Mouse (Mus musculus) hindbrain, embryonic 10.5 days (tissue): ENCODE data around the gene Tubb5. TPM values are rescaled to one million over a fixed set of nuclear protein-coding genes. Genes with fewer than 3 reads are reported as not detected.
"Not testable (repeated sequence)": the region's sequence is repeated elsewhere in the genome, so short reads cannot be mapped to it uniquely, and the experiment has no call there.

ENCODE experiments used
- DNase-seq: peaks from one replicate; pipeline ENCODE4 v3.0.0-alpha.2; 2017; ENCODE audit warnings: low spot score
- H3K27ac ChIP-seq: fragments of 300-500 bp; sonication (generic); 2 replicates; pipeline ENCODE4 v1.5.1; 2016; ENCODE audit warnings: mild to moderate bottlenecking, moderate library complexity
- H3K27me3 ChIP-seq: fragments of 300-500 bp; sonication (generic); 2 replicates; pipeline ENCODE4 v1.6.1; 2016; ENCODE audit warnings: mild to moderate bottlenecking; ENCODE audit not compliant: poor library complexity, insufficient read depth, severe bottlenecking
- H3K36me3 ChIP-seq: fragments of 300-500 bp; sonication (generic); 2 replicates; pipeline ENCODE4 v1.6.1; 2016; ENCODE audit warnings: mild to moderate bottlenecking, moderate library complexity
- H3K4me1 ChIP-seq: fragments of 300-500 bp; sonication (generic); replicated peaks from 2 replicates; pipeline ENCODE4 v1.6.1; 2016; ENCODE audit warnings: mild to moderate bottlenecking
- H3K4me3 ChIP-seq: fragments of 300-500 bp; sonication (generic); 2 replicates; pipeline ENCODE4 v1.5.1; 2016; ENCODE audit warnings: mild to moderate bottlenecking, moderate library complexity
- H3K9me3 ChIP-seq: fragments of 300-500 bp; sonication (generic); 2 replicates; pipeline ENCODE4 v1.6.1; 2016; ENCODE audit warnings: mild to moderate bottlenecking, moderate library complexity
- WGBS: fragments of 180-500 bp; shearing (Covaris S2); methylation state at CpG from one replicate; pipeline ENCODE4 v1.1.7; 2016; 5-methylcytosine and 5-hydroxymethylcytosine counted together
- polyA plus RNA-seq: library from polyadenylated mRNA; unstranded; fragments of >200 nt; fragmentation: Nextera tagmentation; extraction: Ambion mirVana; gene quantifications from 2 replicates; pipeline ENCODE4 v1.2.1, GENCODE M21; 2016

The Tubb5 gene
- polyA plus RNA-seq, 1 experiment from 2014 or later, result 1,655 TPM

DNA sequence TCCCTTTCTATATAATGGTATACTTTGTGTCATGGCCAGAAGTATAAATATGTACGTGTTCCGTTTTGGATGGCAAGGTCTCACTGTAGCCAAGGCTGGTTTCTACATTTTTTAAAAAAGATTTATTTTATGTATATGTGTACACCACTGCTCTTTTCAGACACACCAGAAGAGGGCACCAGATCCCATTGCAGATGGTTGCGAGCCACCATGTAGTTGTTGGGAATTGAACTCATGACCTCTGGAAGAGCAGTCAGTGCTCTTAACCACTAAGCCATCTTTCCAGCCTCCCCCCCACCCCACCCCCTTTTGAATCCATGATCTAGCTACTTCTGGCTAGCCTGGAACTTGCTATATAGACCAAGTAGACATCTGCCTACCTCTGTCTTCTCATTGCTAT, 5.4 kb upstream of the Tubb5 start:
- H3K27ac ChIP-seq, result no peak overlapping the region
- H3K9me3 ChIP-seq, result no peaks in the 10 kb centered on the region
- no peaks in the 10 kb centered on the region for H3K27me3 ChIP-seq
- 96% methylated on average over 3 of the region's 3 CpGs for WGBS
- H3K36me3 ChIP-seq, result peaks cover 46% of the 10 kb centered on the region
- H3K4me3 ChIP-seq, result no peak overlapping the region
- peaks cover 32% of the 10 kb centered on the region for H3K4me1 ChIP-seq
- DNase-seq, result no peak

DNA sequence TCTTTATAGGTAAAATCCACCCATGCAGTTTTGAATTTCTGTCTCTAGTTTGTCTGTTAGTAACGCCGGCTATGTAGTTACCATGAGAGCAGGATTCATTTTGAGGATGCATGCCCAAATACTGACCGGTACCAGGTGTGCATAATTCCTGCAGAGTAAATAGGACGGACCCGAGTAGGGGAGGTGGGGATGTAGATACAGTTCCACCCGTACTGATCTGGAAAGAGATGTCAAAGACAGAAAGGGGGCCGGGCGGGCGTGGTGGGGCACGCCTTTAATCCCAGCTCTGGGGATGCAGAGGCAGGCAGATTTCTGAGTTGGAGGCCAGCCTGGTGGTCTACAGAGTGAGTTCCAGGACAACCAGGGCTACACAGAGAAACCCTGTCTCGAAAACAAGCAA, 3.9 kb upstream of the Tubb5 start:
- Histone ChIP-seq H3K36me3 (peaks cover 31% of the 10 kb centered on the region), H3K27me3 (no peaks in the 10 kb centered on the region), H3K27ac (peak overlapping the region; percentile 88), H3K4me1 (peaks cover 30% of the 10 kb centered on the region), H3K4me3 (peak overlapping the region; percentile 60), H3K9me3 (no peaks in the 10 kb centered on the region)
- no peak for DNase-seq
- 19% methylated on average over 11 of the region's 11 CpGs for WGBS

DNA sequence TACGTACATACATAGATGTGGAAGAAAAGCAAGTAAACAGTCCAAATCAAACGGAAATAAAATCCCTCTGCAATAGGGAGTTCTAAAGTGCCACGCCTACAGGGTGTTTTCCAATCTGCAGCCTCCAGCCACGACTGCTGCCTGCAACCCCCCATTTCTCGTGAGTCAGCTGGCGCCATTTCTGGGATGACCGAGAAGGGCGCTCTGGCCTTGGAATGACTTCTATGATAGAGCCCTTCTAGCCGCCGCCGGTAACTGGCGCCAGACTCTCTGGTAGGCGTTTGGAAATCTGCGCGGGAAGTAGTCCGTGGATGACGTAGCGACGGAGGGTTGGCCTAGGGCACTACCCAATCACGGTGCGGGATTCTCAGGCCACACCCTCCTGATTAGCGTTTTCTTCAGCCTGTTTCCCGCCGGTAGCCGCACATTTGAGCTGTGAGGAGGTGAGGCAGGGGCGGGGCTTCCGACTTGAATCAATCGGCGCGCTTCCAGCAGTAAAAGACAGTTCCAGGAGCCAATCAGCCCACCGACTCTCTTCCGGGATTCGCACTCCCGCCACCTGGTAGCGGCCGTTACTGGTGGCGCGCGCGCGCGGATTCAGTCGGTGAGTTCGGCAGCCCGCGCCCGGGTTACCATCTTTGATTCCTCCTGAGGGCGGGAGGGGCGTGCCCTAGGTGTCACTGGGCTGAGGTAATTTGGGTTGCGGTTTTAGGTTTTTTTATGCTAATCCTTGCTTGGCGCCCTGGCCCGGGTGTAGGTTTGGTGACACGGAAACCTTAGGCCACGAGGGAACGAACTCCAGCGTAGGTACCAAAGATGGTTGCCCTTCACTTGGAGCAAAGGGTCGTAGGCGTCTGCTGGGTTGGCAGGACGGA, 3.2 kb upstream of the Tubb5 start, which contains the start of gene Mdc1:
Gene Mdc1, plus strand, starts transcription at position 440 of the 875 bp plus-strand sequence.
- H3K4me3 ChIP-seq, result peak within 1 kb of the TSS; percentile 60
- H3K27me3 ChIP-seq, result no peaks in the 10 kb centered on the region
- H3K27ac ChIP-seq, result peak within 1 kb of the TSS; percentile 88
- peaks cover 32% of the 10 kb centered on the region for H3K4me1 ChIP-seq
- WGBS, result under 1% methylated on average over 59 of the region's 59 CpGs
- peaks cover 31% of the 10 kb centered on the region for H3K36me3 ChIP-seq
- DNase-seq, result peak; percentile 99
- H3K9me3 ChIP-seq, result no peaks in the 10 kb centered on the region

DNA sequence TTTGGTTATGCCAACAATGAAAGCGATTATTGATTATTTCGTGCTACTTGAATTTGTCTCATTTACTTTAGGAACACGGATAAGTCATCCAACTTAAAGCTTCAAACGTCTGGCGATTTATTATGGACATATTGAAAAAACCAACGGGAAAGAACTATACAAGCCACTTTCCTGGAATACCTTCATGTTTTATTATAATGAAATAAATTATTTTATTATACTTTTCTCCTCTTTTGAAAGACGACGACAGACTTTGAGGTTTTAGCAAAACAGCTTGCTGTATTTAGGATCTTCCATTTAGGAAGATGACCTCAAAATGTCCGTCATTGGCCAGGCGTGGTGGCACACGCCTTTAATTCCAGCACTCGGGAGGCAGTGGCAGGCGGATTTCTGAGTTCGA, 2.5 kb upstream of the Tubb5 start:
- 57% methylated on average over 14 of the region's 14 CpGs for WGBS
- no peak for DNase-seq
- Histone ChIP-seq H3K4me1 (peaks cover 40% of the 10 kb centered on the region), H3K36me3 (peaks cover 31% of the 10 kb centered on the region), H3K27me3 (no peaks in the 10 kb centered on the region), H3K9me3 (no peaks in the 10 kb centered on the region), H3K4me3 (peak overlapping the region; percentile 60), H3K27ac (peak overlapping the region; percentile 88)

DNA sequence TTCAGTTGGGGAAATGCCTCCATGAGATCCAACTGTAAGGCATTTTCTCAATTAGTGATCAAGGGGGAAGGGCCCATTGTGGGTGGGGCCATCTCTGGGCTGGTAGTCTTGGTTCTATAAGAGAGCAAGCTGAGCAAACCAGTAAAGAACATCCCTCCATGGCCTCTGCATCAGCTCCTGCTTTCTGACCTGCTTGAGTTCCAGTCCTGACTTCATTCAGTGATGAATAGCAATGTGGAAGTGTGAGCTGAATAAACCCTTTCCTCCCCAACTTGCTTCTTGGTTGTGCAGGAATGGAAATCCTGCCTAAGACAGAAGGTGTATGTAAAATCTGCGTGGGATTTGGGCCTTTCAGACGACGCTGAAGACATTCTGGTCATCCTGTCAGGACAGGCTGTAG, 896 bp upstream of the Tubb5 start:
- H3K9me3 ChIP-seq, DNase-seq, H3K27me3 ChIP-seq: not testable (repeated sequence)
- WGBS, result 59% methylated on average over 3 of the region's 3 CpGs
- peak overlapping the region; percentile 99 for H3K27ac ChIP-seq
- H3K4me3 ChIP-seq, result peak overlapping the region; percentile 90
- peaks cover 54% of the 10 kb centered on the region for H3K4me1 ChIP-seq
- H3K36me3 ChIP-seq, result peaks cover 31% of the 10 kb centered on the region

DNA sequence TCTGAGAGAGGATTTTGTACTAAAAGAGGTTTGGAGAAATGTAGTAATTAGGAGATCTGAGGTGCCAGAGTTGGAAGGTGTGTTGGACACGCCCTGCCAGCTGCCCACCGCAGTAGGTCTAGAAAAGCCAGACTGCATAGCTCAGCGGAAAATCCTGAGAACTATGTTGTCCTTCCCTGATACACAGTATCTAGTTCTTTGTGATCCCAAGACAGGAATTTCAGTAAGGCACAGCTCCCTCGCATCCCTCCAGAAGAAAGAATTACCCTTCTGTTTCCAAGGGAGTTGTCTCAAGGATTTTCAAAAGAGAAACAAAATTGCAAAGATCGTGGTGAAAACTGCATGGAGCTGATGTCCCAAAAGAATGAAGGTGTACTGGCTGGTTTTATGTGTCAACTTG, 464 bp upstream of the Tubb5 start:
- Histone ChIP-seq H3K4me1 (peaks cover 56% of the 10 kb centered on the region), H3K4me3 (peak overlapping the region; percentile 90), H3K9me3 (no peaks in the 10 kb centered on the region), H3K36me3 (peaks cover 35% of the 10 kb centered on the region), H3K27me3 (no peaks in the 10 kb centered on the region), H3K27ac (peak overlapping the region; percentile 99)
- peak; percentile 55 for DNase-seq
- 3% methylated on average over 5 of the region's 5 CpGs for WGBS

DNA sequence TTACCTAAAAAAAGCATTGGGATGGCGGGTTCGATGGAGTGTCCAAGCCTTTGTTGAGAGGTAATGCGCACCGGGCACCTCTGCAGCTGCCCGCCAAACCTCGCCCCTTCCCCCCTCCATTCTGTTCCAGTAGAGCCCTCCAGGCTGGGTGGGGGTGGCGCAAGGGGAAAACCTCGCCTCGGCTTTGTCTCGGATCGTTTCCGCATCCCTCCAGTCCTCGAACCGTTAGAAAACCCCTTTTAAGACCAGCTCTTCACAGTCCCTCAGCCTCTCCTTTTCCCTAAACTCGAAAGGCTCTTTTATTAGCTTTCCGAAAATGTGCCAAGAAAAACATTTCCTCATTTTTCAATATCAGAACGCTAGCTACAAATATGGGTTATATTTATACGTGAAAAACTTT, 619 bp downstream of the Tubb5 start:
- peak overlapping the region; percentile 99 for H3K27ac ChIP-seq
- no peaks in the 10 kb centered on the region for H3K27me3 ChIP-seq
- DNase-seq, result peak; percentile 63
- H3K36me3 ChIP-seq, result peaks cover 46% of the 10 kb centered on the region
- peaks cover 48% of the 10 kb centered on the region for H3K4me1 ChIP-seq
- WGBS, result under 1% methylated on average over 18 of the region's 18 CpGs
- no peaks in the 10 kb centered on the region for H3K9me3 ChIP-seq
- peak overlapping the region; percentile 90 for H3K4me3 ChIP-seq

DNA sequence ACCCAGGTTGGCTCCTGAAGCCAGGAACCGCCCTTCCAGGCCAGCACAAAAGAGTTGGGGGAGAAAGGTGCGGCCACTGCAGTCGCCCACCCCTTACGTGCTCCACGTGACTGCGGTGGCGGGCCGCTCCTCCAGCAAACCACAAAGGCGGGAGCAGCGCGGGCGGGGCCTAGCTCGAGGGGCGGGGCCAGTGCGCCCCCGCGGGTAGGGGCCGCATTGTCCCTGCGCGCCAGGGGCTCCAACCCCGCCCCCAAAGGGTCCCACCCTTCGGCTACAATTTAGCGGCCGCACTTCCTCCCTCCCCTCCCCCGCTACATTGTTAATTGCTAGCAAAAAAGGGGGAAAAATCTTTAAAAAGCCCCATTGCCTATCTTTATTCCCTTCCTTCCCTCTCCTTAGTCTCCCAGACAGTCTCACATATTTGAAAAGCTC, 1.1 kb downstream of the Tubb5 start:
- H3K27me3 ChIP-seq, result no peaks in the 10 kb centered on the region
- H3K36me3 ChIP-seq, result peaks cover 50% of the 10 kb centered on the region
- WGBS, result under 1% methylated on average over 25 of the region's 25 CpGs
- H3K4me3 ChIP-seq, result peak overlapping the region; percentile 90
- H3K4me1 ChIP-seq, result peaks cover 43% of the 10 kb centered on the region
- no peaks in the 10 kb centered on the region for H3K9me3 ChIP-seq
- H3K27ac ChIP-seq, result peak overlapping the region; percentile 99
- peak; percentile 92 for DNase-seq

DNA sequence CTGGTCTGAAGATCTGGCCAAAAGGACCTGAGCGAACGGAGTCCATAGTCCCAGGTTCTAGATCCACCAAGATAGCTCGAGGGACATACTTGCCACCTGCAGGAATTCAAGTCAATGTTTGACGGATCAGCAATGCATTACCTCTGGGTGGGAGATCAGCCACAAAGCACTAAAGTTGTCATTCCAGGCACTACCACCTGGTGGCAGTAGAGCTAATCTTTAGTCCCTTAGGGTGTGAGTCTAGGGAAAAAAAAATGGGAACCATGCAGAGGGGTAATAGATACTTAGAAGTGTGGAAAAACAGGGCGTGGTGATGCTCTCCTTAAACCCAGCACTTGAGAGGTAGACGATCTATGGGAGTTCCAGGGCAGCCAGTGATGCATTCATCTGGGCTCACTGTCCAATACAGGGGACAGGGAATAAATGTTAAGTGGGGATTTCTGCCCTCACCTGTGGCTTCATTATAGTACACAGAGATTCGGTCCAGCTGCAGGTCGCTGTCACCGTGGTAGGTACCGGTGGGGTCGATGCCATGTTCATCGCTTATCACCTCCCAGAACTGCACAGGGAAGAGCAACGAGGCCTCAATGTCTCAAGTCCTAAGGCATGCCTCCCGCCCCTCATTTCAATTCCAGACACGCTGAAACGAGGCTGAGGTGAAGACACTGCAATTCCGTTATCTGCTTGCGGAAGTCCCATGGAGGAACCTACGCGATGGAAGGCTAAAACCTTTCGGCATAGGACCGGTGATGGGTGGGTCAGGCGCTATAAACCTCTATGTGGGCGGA, 1.7 kb downstream of the Tubb5 start:
- Histone ChIP-seq H3K9me3 (no peaks in the 10 kb centered on the region), H3K4me1 (peaks cover 41% of the 10 kb centered on the region), H3K36me3 (peaks cover 57% of the 10 kb centered on the region), H3K4me3 (peak overlapping the region; percentile 90), H3K27me3 (no peaks in the 10 kb centered on the region), H3K27ac (peak overlapping the region; percentile 99)
- WGBS, result 11% methylated on average over 24 of the region's 24 CpGs
- peak; percentile 75 for DNase-seq

DNA sequence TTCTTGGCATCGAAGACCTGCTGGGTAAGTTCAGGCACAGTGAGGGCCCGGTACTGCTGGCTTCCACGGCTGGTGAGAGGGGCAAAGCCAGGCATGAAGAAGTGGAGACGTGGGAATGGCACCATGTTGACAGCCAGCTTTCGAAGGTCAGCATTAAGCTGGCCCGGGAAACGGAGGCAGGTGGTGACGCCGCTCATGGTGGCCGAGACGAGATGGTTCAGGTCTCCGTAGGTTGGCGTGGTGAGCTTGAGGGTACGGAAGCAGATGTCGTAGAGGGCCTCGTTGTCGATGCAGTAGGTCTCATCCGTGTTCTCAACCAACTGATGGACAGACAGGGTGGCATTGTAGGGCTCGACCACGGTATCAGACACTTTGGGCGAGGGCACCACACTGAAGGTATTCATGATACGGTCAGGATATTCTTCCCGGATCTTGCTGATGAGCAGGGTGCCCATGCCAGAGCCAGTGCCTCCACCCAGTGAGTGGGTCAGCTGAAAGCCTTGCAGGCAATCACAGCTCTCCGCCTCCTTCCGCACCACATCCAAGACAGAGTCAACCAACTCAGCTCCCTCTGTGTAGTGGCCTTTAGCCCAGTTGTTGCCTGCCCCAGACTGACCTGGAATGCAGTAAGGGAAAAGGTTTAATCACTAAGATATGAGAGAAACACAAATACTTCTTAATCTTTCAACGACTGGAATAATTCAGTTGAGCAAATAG, 2.5 kb downstream of the Tubb5 start:
- Histone ChIP-seq H3K9me3 (no peaks in the 10 kb centered on the region), H3K4me3 (peak overlapping the region; percentile 90), H3K36me3 (peaks cover 65% of the 10 kb centered on the region), H3K27ac (peak overlapping the region; percentile 3; the same call in 1 of the 2 replicates), H3K27me3 (no peaks in the 10 kb centered on the region), H3K4me1 (peaks cover 46% of the 10 kb centered on the region)
- DNase-seq, result no peak
- 85% methylated on average over 26 of the region's 26 CpGs for WGBS

DNA sequence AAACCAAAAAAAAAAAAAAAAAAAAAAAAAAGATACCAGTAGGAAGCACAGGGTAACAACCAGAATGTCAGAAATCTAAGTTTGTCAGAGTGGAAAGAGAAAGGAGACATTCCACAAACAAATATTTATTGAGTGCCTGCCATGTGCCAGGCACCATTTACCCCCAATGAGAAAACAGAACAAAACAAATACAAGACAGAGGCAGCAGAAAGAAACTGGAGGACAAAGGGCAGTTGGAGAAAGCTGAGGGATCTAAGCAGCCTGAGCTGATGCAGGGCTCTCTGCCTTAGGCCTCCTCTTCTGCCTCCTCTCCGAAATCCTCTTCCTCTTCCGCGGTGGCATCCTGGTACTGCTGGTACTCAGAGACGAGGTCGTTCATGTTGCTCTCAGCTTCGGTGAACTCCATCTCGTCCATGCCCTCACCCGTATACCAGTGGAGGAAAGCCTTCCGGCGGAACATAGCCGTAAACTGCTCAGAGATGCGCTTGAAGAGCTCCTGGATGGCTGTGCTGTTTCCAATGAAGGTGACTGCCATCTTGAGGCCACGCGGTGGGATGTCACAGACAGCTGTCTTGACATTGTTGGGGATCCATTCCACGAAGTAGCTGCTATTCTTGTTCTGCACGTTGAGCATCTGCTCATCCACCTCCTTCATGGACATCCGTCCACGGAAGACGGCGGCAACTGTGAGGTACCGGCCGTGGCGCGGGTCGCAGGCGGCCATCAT, 3.2 kb downstream of the Tubb5 start:
- no peak for DNase-seq
- no peaks in the 10 kb centered on the region for H3K27me3 ChIP-seq
- 83% methylated on average over 26 of the region's 26 CpGs for WGBS
- H3K4me3 ChIP-seq, result peak overlapping the region; percentile 90
- H3K36me3 ChIP-seq, result peaks cover 72% of the 10 kb centered on the region
- no peaks in the 10 kb centered on the region for H3K9me3 ChIP-seq
- H3K27ac ChIP-seq, result 0 out of 2 replicates have a peak overlapping the region, but pooled peaks have one; percentile 3
- peaks cover 51% of the 10 kb centered on the region for H3K4me1 ChIP-seq

DNA sequence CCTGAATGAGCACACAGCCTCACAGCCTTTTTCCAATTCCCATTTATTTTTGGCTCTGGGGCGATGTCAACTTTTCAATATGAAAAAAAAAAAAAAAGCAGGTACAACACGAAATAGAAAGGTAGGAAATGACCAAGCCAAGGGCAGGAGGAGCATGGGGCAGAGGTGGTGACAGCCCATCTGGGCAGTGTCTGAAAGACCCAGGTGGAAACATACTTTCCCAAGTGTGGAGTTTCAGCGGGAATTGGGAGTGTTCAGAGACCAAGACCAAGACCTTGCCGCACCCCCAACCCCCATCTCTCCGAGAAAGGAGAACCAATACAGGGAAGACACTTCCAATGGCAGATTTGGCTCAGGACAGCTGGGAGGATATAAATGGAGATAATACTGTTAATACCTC, 4.2 kb downstream of the Tubb5 start:
- Histone ChIP-seq H3K9me3 (no peaks in the 10 kb centered on the region), H3K4me1 (peaks cover 46% of the 10 kb centered on the region), H3K27ac (no peak overlapping the region), H3K27me3 (no peaks in the 10 kb centered on the region), H3K4me3 (peak overlapping the region; percentile 90), H3K36me3 (peaks cover 78% of the 10 kb centered on the region)
- 66% methylated on average over 5 of the region's 5 CpGs for WGBS
- no peak for DNase-seq
